Mouse (Mus musculus) CH12.LX (cell line): Measurements from ENCODE around the gene Maats1. TPM values are rescaled to one million over a fixed set of nuclear protein-coding genes. Genes with fewer than 3 reads are reported as not detected.

ENCODE experiments used
- DNase-seq: peaks from one replicate; pipeline ENCODE4 v3.0.0-alpha.2; 2013; ENCODE audit errors: extremely low read depth
- H3K27ac ChIP-seq: 2 replicates; pipeline ENCODE4 v1.5.1; 2012; ENCODE audit warnings: low read depth, mild to moderate bottlenecking, control low read depth, moderate library complexity; ENCODE audit not compliant: insufficient read depth
- H3K27me3 ChIP-seq: replicated peaks from 2 replicates; pipeline ENCODE3; 2012; ENCODE audit warnings: inconsistent platforms
- H3K36me3 ChIP-seq, 2 experiments: replicated peaks in 1 of 2; 2 replicates each; pipeline versions ENCODE3 to v1.6.1; 2012; ENCODE audit warnings: inconsistent platforms in 1 of 2, low read length in 1 of 2, mild to moderate bottlenecking in 1 of 2, mixed read lengths in 1 of 2, moderate library complexity in 1 of 2; ENCODE audit not compliant: control insufficient read depth in 1 of 2, insufficient read depth in 1 of 2
- H3K4me1 ChIP-seq, 2 experiments: 2 replicates each; pipeline ENCODE4 v1.6.1; 2012; ENCODE audit warnings: inconsistent platforms in 1 of 2, moderate library complexity in 1 of 2; ENCODE audit not compliant: insufficient read depth in 2 of 2, control insufficient read depth in 1 of 2
- H3K4me2 ChIP-seq: 2 replicates; pipeline ENCODE4 v1.6.1; 2012; ENCODE audit warnings: low read depth, mild to moderate bottlenecking, control low read depth; ENCODE audit not compliant: poor library complexity, insufficient read depth, severe bottlenecking
- H3K4me3 ChIP-seq, 3 experiments: fragments of 150-350 bp in 1 of 3; sonication (generic) in 1 of 3; replicated peaks in 1 of 3; 2 replicates each; pipeline versions ENCODE3 to v1.5.1; 2011 to 2012; ENCODE audit warnings: low read depth in 2 of 3, low read length in 2 of 3, mild to moderate bottlenecking in 2 of 3, moderate library complexity in 2 of 3, control low read depth in 1 of 3, improper control_type of control experiment in 1 of 3, inconsistent platforms in 1 of 3, mixed read lengths in 1 of 3; ENCODE audit not compliant: poor library complexity in 1 of 3
- H3K79me2 ChIP-seq: replicated peaks from 2 replicates; pipeline ENCODE4 v1.6.1; 2012; ENCODE audit warnings: mild to moderate bottlenecking, moderate library complexity; ENCODE audit not compliant: control insufficient read depth, poor library complexity, insufficient read depth, severe bottlenecking; ENCODE audit errors: extremely low read depth
- H3K9ac ChIP-seq: 2 replicates; pipeline ENCODE4 v1.6.1; 2012; ENCODE audit warnings: low read depth, mild to moderate bottlenecking, control low read depth, moderate library complexity; ENCODE audit not compliant: insufficient read depth
- H3K9me3 ChIP-seq: replicated peaks from 2 replicates; pipeline ENCODE3; 2012; ENCODE audit warnings: low read length, inconsistent platforms, mixed read lengths
- BHLHE40 ChIP-seq: IDR thresholded peaks from 2 replicates; pipeline ENCODE4 v1.6.1; 2011; ENCODE audit warnings: mild to moderate bottlenecking, low read depth, low read length, improper control_type of control experiment
- CHD1 ChIP-seq: IDR thresholded peaks from 2 replicates; pipeline ENCODE4 v1.6.1; 2012; ENCODE audit warnings: low read depth, low read length, improper control_type of control experiment, inconsistent platforms
- CHD2 ChIP-seq: IDR thresholded peaks from 2 replicates; pipeline ENCODE4 v1.6.1; 2011; ENCODE audit warnings: low read length, improper control_type of control experiment
- CTCF ChIP-seq, 2 experiments: IDR thresholded peaks in 1 of 2; conservative IDR thresholded peaks in 1 of 2; 2 replicates each; pipeline ENCODE4 v1.5.1; 2011 to 2012; ENCODE audit warnings: low read depth in 2 of 2, low read length in 2 of 2, improper control_type of control experiment in 1 of 2, inconsistent platforms in 1 of 2, mild to moderate bottlenecking in 1 of 2, moderate library complexity in 1 of 2
- ELF1 ChIP-seq: IDR thresholded peaks from 2 replicates; pipeline ENCODE4 v1.6.1; 2014; ENCODE audit warnings: low read depth, mild to moderate bottlenecking, inconsistent platforms, low read length, improper control_type of control experiment
- EP300 ChIP-seq: IDR thresholded peaks from 2 replicates; pipeline ENCODE4 v1.6.1; 2011; ENCODE audit warnings: low read length, improper control_type of control experiment
- ETS1 ChIP-seq: conservative IDR thresholded peaks from 2 replicates; pipeline ENCODE4 v1.6.1; 2012; ENCODE audit warnings: low read depth, mild to moderate bottlenecking, inconsistent platforms, low read length, improper control_type of control experiment, moderate library complexity
- GABPA ChIP-seq: IDR thresholded peaks from 2 replicates; pipeline ENCODE4 v1.6.1; 2012; ENCODE audit warnings: low read depth, low read length, improper control_type of control experiment, inconsistent platforms; ENCODE audit not compliant: insufficient replicate concordance
- HCFC1 ChIP-seq: IDR thresholded peaks from 2 replicates; pipeline ENCODE4 v1.6.1; 2012; ENCODE audit warnings: low read depth, mild to moderate bottlenecking, inconsistent platforms, low read length, improper control_type of control experiment
- IRF4 ChIP-seq: IDR thresholded peaks from 2 replicates; pipeline ENCODE4 v1.6.1; 2014; ENCODE audit warnings: low read depth, mild to moderate bottlenecking, inconsistent platforms, low read length, improper control_type of control experiment
- JUN ChIP-seq: IDR thresholded peaks from 2 replicates; pipeline ENCODE4 v1.6.1; 2011; ENCODE audit warnings: low read depth, mild to moderate bottlenecking, low read length, improper control_type of control experiment, moderate library complexity; ENCODE audit not compliant: insufficient read depth
- JUND ChIP-seq: conservative IDR thresholded peaks from 2 replicates; pipeline ENCODE4 v1.6.1; 2011; ENCODE audit warnings: low read depth, low read length, improper control_type of control experiment
- MAFK ChIP-seq: IDR thresholded peaks from 2 replicates; pipeline ENCODE4 v1.6.1; 2011; ENCODE audit warnings: low read length, improper control_type of control experiment; ENCODE audit not compliant: insufficient replicate concordance
- MAZ ChIP-seq: IDR thresholded peaks from 2 replicates; pipeline ENCODE4 v1.6.1; 2012; ENCODE audit warnings: low read depth, mild to moderate bottlenecking, inconsistent platforms, low read length, improper control_type of control experiment, moderate library complexity
- MEF2A ChIP-seq: IDR thresholded peaks from 2 replicates; pipeline ENCODE4 v1.6.1; 2014; ENCODE audit warnings: low read depth, mild to moderate bottlenecking, inconsistent platforms, low read length, improper control_type of control experiment, borderline replicate concordance
- MXI1 ChIP-seq: IDR thresholded peaks from 2 replicates; pipeline ENCODE4 v1.6.1; 2011; ENCODE audit warnings: mild to moderate bottlenecking, low read depth, low read length, improper control_type of control experiment
- MYC ChIP-seq: IDR thresholded peaks from 2 replicates; pipeline ENCODE4 v1.6.1; 2011; ENCODE audit warnings: low read depth, mild to moderate bottlenecking, improper control_type of control experiment, low read length
- NELFE ChIP-seq: IDR thresholded peaks from 2 replicates; pipeline ENCODE4 v1.6.1; 2011; ENCODE audit warnings: low read depth, low read length, improper control_type of control experiment
- NRF1 ChIP-seq: IDR thresholded peaks from 2 replicates; pipeline ENCODE4 v1.6.1; 2014; ENCODE audit warnings: low read depth, mild to moderate bottlenecking, inconsistent platforms, low read length, improper control_type of control experiment, moderate library complexity
- PAX5 ChIP-seq: IDR thresholded peaks from 2 replicates; pipeline ENCODE4 v1.6.1; 2012; ENCODE audit warnings: low read length, inconsistent platforms, mixed read lengths
- POLR2A ChIP-seq: IDR thresholded peaks from 2 replicates; pipeline ENCODE4 v1.6.1; 2011; ENCODE audit warnings: low read depth, mild to moderate bottlenecking, improper control_type of control experiment, low read length
- POLR2AphosphoS2 ChIP-seq: IDR thresholded peaks from 2 replicates; pipeline ENCODE4 v1.6.1; 2011; ENCODE audit warnings: low read depth, low read length, improper control_type of control experiment
- RAD21 ChIP-seq: IDR thresholded peaks from 2 replicates; pipeline ENCODE4 v1.6.1; 2011; ENCODE audit warnings: low read depth, mild to moderate bottlenecking, low read length, improper control_type of control experiment, moderate library complexity
- RCOR1 ChIP-seq: conservative IDR thresholded peaks from 2 replicates; pipeline ENCODE4 v1.6.1; 2012; ENCODE audit warnings: low read depth, mild to moderate bottlenecking, inconsistent platforms, low read length, improper control_type of control experiment
- SIN3A ChIP-seq: IDR thresholded peaks from 2 replicates; pipeline ENCODE4 v1.6.1; 2012; ENCODE audit warnings: low read length, improper control_type of control experiment, inconsistent platforms
- SMC3 ChIP-seq: IDR thresholded peaks from 2 replicates; pipeline ENCODE4 v1.6.1; 2011; ENCODE audit warnings: low read depth, low read length, improper control_type of control experiment
- TBP ChIP-seq: conservative IDR thresholded peaks from 2 replicates; pipeline ENCODE4 v1.6.1; 2011; ENCODE audit warnings: low read depth, low read length, improper control_type of control experiment
- TCF12 ChIP-seq: IDR thresholded peaks from 2 replicates; pipeline ENCODE4 v1.6.1; 2014; ENCODE audit warnings: low read depth, mild to moderate bottlenecking, inconsistent platforms, low read length, improper control_type of control experiment
- UBTF ChIP-seq: IDR thresholded peaks from 2 replicates; pipeline ENCODE4 v1.6.1; 2012; ENCODE audit warnings: low read depth, mild to moderate bottlenecking, inconsistent platforms, low read length, improper control_type of control experiment, moderate library complexity
- USF1 ChIP-seq: IDR thresholded peaks from 2 replicates; pipeline ENCODE4 v1.6.1; 2014; ENCODE audit warnings: low read depth, mild to moderate bottlenecking, inconsistent platforms, low read length, improper control_type of control experiment
- USF2 ChIP-seq: conservative IDR thresholded peaks from 2 replicates; pipeline ENCODE4 v1.6.1; 2011; ENCODE audit warnings: low read depth, low read length, improper control_type of control experiment
- ZC3H11A ChIP-seq: IDR thresholded peaks from 2 replicates; pipeline ENCODE4 v1.6.1; 2012; ENCODE audit warnings: low read depth, mild to moderate bottlenecking, inconsistent platforms, low read length, improper control_type of control experiment
- ZKSCAN1 ChIP-seq: IDR thresholded peaks from 2 replicates; pipeline ENCODE4 v1.6.1; 2012; ENCODE audit warnings: low read depth, inconsistent platforms, low read length, improper control_type of control experiment, borderline replicate concordance
- ZMIZ1 ChIP-seq: IDR thresholded peaks from 2 replicates; pipeline ENCODE4 v1.6.1; 2012; ENCODE audit warnings: low read depth, mild to moderate bottlenecking, inconsistent platforms, low read length, improper control_type of control experiment
- ZNF384 ChIP-seq: IDR thresholded peaks from 2 replicates; pipeline ENCODE4 v1.6.1; 2012; ENCODE audit warnings: low read depth, low read length, improper control_type of control experiment, inconsistent platforms
- dilution Hi-C: fragments of 300-500 bp; cut with MboI; formaldehyde crosslinking; loops from 2 replicates; pipeline ENCODE4 v1.14.3; 2020; ENCODE audit warnings: low sequenced_read_pairs; ENCODE audit not compliant: extremely low pct_unique_long_range_greater_than_20kb, extremely low pct_ligation_motif_present
- in situ Hi-C: fragments of 300-500 bp; cut with MboI; formaldehyde crosslinking; loops from 3 replicates; pipeline ENCODE4 v1.14.3; 2019; ENCODE audit warnings: low sequenced_read_pairs, low pct_ligation_motif_present, low pct_unique_long_range_greater_than_20kb, mixed read lengths
- polyA plus RNA-seq: library from polyadenylated mRNA; unstranded; fragments of >175 nt; gene quantifications from 2 replicates; pipeline ENCODE4 v1.2.1, GENCODE M21; 2012; ENCODE audit warnings: low read depth; ENCODE audit not compliant: insufficient read length
- total RNA-seq, 2 experiments: library from RNA; depleted of rRNA; stranded (reverse); fragments of 300-350 nt in 1 of 2; fragments of >200 nt in 1 of 2; gene quantifications; 2 replicates each; pipeline ENCODE4 v1.2.3; 2012 to 2014

The Maats1 gene
- total and polyA plus RNA-seq, 3 experiments = 1.9 to 3.9 (median 2.0) TPM

- TF ChIP-seq SMC3 (peak; percentile 10; the same call in 1 of the 2 replicates), RAD21 (no peak; the same call in none of the 2 replicates), PAX5 (no peak), MAFK (peak; percentile 84), HCFC1 (no peak), TCF12 (peak; percentile 88), ZMIZ1 (no peak), MAZ (peak; percentile 89), MEF2A (peak; percentile 90)
Measured at GRCm38 (mm10) chr16:38385700-38386099, 43.8 kb upstream of the Maats1 start (continued).

GRCm38 (mm10) chr16:38385184-38385634 lies 43.3 kb upstream of the Maats1 start:
- Histone ChIP-seq H3K4me2 (peak overlapping the region; percentile 37), H3K79me2 (0 out of 2 replicates have a peak, but pooled peaks cover 2% of the 10 kb centered on the region), H3K27me3 (no peaks in the 10 kb centered on the region), H3K36me3 (no peaks in the 10 kb centered on the region), H3K9me3 (no peaks in the 10 kb centered on the region), H3K4me3 (no peak overlapping the region), H3K4me1 (peaks cover 32 to 54% of the 10 kb centered on the region in 2 experiments), H3K9ac (peak overlapping the region; percentile 49), H3K27ac (peak overlapping the region; percentile 89)
- in situ Hi-C loops (no loop called here), dilution Hi-C loops (no loop called here)
- DNase-seq = no peak
- TF ChIP-seq MXI1 (peak; percentile 73; the same call in 1 of the 2 replicates), USF1 (peak; percentile 64), HCFC1 (peak; percentile 33; the same call in 1 of the 2 replicates), USF2 (peak; percentile 57; the same call in 1 of the 2 replicates), NRF1 (no peak), PAX5 (no peak), NELFE (no peak; the same call in 1 of the 2 replicates), POLR2A (no peak), MAZ (peak; percentile 33), MEF2A (no peak), TCF12 (no peak), ZKSCAN1 (no peak), JUN (no peak), JUND (no peak), IRF4 (no peak), TBP (no peak), EP300 (no peak), GABPA (no peak), SIN3A (peak; percentile 43; the same call in 1 of the 2 replicates), ZC3H11A (no peak), POLR2AphosphoS2 (0 out of 2 replicates have a peak, but pooled peaks have one; percentile 60), CTCF (conservative IDR thresholded peaks at IDR 0.05 in 1 of 2, IDR thresholded peaks at IDR 0.05 in 1 of 2; ENCODE audit: low read depth in 2 of 2, low read length in 2 of 2) (no peak), ZNF384 (no peak), MAFK (no peak), ETS1 (no peak), RAD21 (no peak; the same call in 1 of the 2 replicates), CHD2 (no peak), ZMIZ1 (peak; percentile 38; the same call in 1 of the 2 replicates), BHLHE40 (no peak; the same call in 1 of the 2 replicates), RCOR1 (no peak), ELF1 (peak; percentile 82), UBTF (no peak), MYC (no peak), SMC3 (no peak), CHD1 (peak; percentile 87; the same call in 1 of the 2 replicates)
